Mouse (Mus musculus) intestine, embryonic 14.5 days (tissue): ENCODE results near the gene Ankrd13d. TPM values are rescaled to one million over a fixed set of nuclear protein-coding genes. Genes with fewer than 3 reads are reported as not detected.

Experiments
- ATAC-seq: fragments of 200-750 bp; cut with Nextera tagmentation; replicated peaks from 2 replicates; pipeline ENCODE4 v1.8.0; 2017; ENCODE audit warnings: low read depth, moderate number of reproducible peaks, moderate TSS enrichment, moderate library complexity; ENCODE audit not compliant: low FRiP score, low TSS enrichment
- DNase-seq: peaks from one replicate; pipeline ENCODE4 v3.0.0-alpha.2; 2018; ENCODE audit warnings: low spot score
- H3K27ac ChIP-seq: fragments of 300-500 bp; sonication (generic); 2 replicates; pipeline ENCODE4 v1.5.1; 2014; ENCODE audit warnings: low read depth, mild to moderate bottlenecking, control low read depth
- H3K27me3 ChIP-seq: fragments of 300-500 bp; sonication (generic); replicated peaks from 2 replicates; pipeline ENCODE4 v1.6.1; 2014; ENCODE audit warnings: low read length, control low read depth; ENCODE audit not compliant: control insufficient read depth, insufficient read depth
- H3K36me3 ChIP-seq: fragments of 300-500 bp; sonication (generic); 2 replicates; pipeline ENCODE4 v1.6.1; 2014; ENCODE audit warnings: low read length, control low read depth; ENCODE audit not compliant: control insufficient read depth, insufficient read depth
- H3K4me1 ChIP-seq: fragments of 300-500 bp; sonication (generic); replicated peaks from 2 replicates; pipeline ENCODE4 v1.6.1; 2014; ENCODE audit warnings: low read length, control low read depth, mixed read lengths; ENCODE audit not compliant: control insufficient read depth, insufficient read depth
- H3K4me2 ChIP-seq: fragments of 300-500 bp; sonication (generic); 2 replicates; pipeline ENCODE4 v1.6.1; 2014; ENCODE audit warnings: low read length
- H3K4me3 ChIP-seq: fragments of 300-500 bp; sonication (generic); 2 replicates; pipeline ENCODE4 v1.5.1; 2014; ENCODE audit warnings: low read depth, low read length, control low read depth, mixed read lengths
- H3K9ac ChIP-seq: fragments of 300-500 bp; sonication (generic); 2 replicates; pipeline ENCODE4 v1.6.1; 2014; ENCODE audit warnings: mild to moderate bottlenecking, low read length
- H3K9me3 ChIP-seq: fragments of 300-500 bp; sonication (generic); 2 replicates; pipeline ENCODE4 v1.6.1; 2016; ENCODE audit warnings: low read length, control low read depth; ENCODE audit not compliant: control insufficient read depth
- WGBS: fragments of 180-500 bp; shearing (Covaris S2); extraction: QIAGEN DNeasy Blood & Tissue Kit; methylation state at CpG from one replicate; pipeline ENCODE4 v1.1.7; 2014; 5-methylcytosine and 5-hydroxymethylcytosine counted together
- polyA plus RNA-seq: library from polyadenylated mRNA; unstranded; fragments of >200 nt; fragmentation: Nextera tagmentation; extraction: Ambion mirVana; gene quantifications from 2 replicates; pipeline ENCODE4 v1.2.1, GENCODE M21; 2014

Ankrd13d gene
- polyA plus RNA-seq, 1 experiment from 2014 or later: 6.4 TPM

DNA sequence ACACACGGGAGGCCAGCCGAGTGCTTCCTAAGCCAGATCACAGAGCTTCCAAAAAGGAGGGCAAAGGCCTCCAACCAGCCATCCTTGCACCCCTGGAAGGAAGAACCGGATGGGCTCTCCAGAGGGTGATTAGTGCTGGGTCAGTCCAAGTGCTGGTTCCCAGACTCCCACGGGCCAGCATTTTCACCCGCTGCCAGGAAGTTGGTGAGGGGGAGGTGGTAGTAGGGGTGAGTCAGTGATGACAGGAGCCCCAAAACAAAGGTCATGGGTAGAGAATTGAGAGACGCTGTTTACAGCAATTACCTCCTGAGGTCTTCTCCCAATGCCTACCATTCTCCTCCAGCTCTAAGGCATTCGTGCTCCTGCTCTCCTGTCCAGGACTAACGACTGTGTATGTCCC, 52.5 kb downstream of the Ankrd13d start:
- no peak overlapping the region for H3K9ac ChIP-seq
- H3K4me2 ChIP-seq: no peak overlapping the region
- ATAC-seq: no peak

DNA sequence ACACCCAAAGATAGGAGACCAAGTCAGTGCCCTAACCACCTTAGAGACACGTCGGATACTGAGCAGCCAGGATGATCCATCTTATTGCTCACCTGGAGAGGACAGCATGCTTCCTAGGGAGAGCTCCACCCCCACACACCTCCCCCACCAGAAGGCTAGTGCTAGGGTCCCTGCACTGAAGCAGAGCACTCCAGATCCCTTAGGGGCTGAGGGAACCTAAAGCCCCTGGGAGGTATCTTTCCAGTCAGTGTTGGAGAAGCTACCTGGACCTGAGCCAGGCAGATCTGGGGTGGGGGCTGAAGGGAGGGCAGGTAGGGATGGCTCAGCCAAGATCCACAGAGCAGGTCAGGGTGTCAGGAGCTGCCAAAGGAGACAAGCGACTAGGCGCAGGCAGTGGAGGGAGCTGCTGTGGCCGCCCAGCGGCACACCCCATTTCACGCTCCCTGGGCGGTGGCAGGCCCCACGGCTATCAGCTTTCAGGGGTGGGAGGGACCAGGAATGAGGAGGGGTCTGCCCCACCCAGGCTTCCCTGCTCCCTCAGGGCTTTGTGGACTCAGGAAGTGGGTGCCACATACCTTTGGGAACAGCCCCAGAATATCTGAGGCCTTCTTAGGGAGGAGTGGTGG, 53.4 kb downstream of the Ankrd13d start:
- 27% methylated on average over 9 of the region's 9 CpGs for WGBS
- H3K4me2 ChIP-seq: no peak overlapping the region

More for the DNA sequence above, 52.5 kb downstream of the Ankrd13d start:
- peaks cover 21% of the 10 kb centered on the region for H3K4me1 ChIP-seq
- H3K27ac ChIP-seq: no peak overlapping the region
- H3K27me3 ChIP-seq: no peaks in the 10 kb centered on the region
- no peak for DNase-seq
- H3K4me3 ChIP-seq: no peak overlapping the region
- no peaks in the 10 kb centered on the region for H3K36me3 ChIP-seq
- no peaks in the 10 kb centered on the region for H3K9me3 ChIP-seq
- 69% methylated on average over 8 of the region's 8 CpGs for WGBS

DNA sequence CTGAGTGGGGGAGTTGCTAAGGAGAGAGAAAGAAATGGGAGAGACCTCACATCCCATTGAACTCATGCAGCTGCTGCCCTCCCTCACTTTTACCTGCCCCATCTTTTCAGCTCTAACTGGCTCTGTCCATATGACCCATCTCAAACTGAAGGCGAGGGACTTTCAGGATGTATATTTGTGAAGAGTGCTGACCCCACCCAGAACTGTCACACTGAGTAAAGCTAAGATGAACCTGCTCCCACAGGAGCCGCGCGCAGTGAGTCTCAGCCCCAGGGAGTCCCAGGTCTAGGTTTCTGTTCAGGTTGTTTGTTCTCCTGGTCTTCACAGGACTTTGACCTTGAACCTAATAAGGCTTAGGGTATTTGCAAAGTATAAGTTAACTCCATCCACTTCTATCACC, 54.0 kb downstream of the Ankrd13d start:
- no peak overlapping the region for H3K9ac ChIP-seq
- ATAC-seq (no peak), DNase-seq (no peak)
- H3K4me2 ChIP-seq: no peak overlapping the region
- no peaks in the 10 kb centered on the region for H3K9me3 ChIP-seq
- no peak overlapping the region for H3K4me3 ChIP-seq
- 67% methylated on average over 4 of the region's 4 CpGs for WGBS
- no peaks in the 10 kb centered on the region for H3K36me3 ChIP-seq
- no peaks in the 10 kb centered on the region for H3K27me3 ChIP-seq
- peaks cover 21% of the 10 kb centered on the region for H3K4me1 ChIP-seq
- no peak overlapping the region for H3K27ac ChIP-seq

More for the DNA sequence above, 53.4 kb downstream of the Ankrd13d start:
- Histone ChIP-seq H3K27ac (no peak overlapping the region), H3K36me3 (no peaks in the 10 kb centered on the region), H3K27me3 (no peaks in the 10 kb centered on the region), H3K9me3 (no peaks in the 10 kb centered on the region), H3K4me3 (no peak overlapping the region), H3K9ac (no peak overlapping the region), H3K4me1 (peaks cover 21% of the 10 kb centered on the region)
- peak; percentile 36; the same call in 1 of the 2 replicates for ATAC-seq
- no peak for DNase-seq

DNA sequence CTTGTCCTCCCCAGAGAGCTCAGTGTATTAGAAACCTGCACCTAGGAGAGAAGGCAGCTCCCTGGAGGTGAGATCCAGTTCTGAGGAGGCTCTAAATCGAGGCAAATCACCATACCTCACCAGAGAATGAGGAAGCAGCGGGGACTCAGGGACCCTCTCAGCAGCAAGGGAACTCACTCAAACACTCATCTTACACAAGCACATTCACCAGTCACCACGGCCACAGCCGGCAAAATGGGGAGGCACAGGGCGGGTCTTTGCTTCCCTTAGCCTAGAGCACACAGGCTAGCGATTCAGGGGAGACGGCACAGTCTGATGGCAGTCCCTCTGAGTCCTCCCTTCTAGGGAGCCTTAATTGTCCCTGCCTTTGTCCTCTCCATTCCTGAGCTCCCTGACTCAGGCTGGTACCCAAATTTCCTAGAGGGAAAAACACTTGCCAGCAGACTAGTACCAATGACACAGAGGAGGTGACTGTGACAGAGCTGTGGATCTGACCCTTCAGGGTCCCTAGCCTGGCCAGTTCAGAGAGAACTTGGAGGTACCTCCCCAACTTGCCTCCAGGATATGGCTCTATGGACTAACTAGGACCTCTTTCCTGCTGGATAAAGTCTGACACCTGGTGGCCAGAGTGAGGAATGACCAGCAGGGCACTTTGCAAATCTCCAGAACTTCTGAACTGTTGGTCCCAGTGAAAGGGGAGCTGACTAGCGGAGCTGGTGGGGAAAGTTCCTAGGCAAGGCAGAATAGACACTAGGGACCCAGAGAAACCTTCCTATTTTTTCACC, 54.9 kb downstream of the Ankrd13d start:
- H3K4me3 ChIP-seq: no peak overlapping the region
- no peaks in the 10 kb centered on the region for H3K9me3 ChIP-seq
- no peak overlapping the region for H3K9ac ChIP-seq
- DNase-seq: peak; percentile 80
- no peak overlapping the region for H3K4me2 ChIP-seq
- H3K27me3 ChIP-seq: no peaks in the 10 kb centered on the region
- peaks cover 21% of the 10 kb centered on the region for H3K4me1 ChIP-seq
- H3K36me3 ChIP-seq: no peaks in the 10 kb centered on the region
- H3K27ac ChIP-seq: no peak overlapping the region
- ATAC-seq: 0 out of 2 replicates have a peak, but pooled peaks have one; percentile 37
- WGBS: 16% methylated on average over 8 of the region's 8 CpGs

DNA sequence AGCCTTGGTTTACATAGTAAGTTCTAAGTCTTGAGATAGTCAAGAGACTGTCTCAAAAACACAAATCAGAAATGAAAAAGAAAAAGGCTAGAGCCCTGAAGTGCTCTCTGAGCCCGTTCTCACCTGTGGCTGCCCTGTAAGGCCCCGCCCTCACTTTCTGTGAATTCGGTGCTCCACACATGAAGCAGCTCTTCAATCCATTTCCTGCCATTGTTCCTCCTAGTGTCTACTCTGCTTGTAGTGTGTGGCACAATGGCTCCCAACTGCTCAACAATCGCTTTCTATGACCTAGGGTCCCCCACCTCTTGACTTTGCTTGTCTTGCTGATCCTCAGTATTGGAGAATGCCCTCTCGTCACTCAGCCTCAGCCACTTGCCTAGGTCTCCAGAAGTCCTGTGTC, 55.5 kb downstream of the Ankrd13d start:
- H3K27me3 ChIP-seq: no peaks in the 10 kb centered on the region
- no peak overlapping the region for H3K27ac ChIP-seq
- H3K4me1 ChIP-seq: peaks cover 20% of the 10 kb centered on the region
- ATAC-seq (no peak), DNase-seq (no peak)
- 79% methylated on average over 5 of the region's 5 CpGs for WGBS
- peaks cover under 1% of the 10 kb centered on the region; the same call in 1 of the 2 replicates for H3K36me3 ChIP-seq
- no peak overlapping the region for H3K4me2 ChIP-seq
- no peak overlapping the region for H3K4me3 ChIP-seq
- H3K9ac ChIP-seq: no peak overlapping the region
- no peaks in the 10 kb centered on the region for H3K9me3 ChIP-seq

DNA sequence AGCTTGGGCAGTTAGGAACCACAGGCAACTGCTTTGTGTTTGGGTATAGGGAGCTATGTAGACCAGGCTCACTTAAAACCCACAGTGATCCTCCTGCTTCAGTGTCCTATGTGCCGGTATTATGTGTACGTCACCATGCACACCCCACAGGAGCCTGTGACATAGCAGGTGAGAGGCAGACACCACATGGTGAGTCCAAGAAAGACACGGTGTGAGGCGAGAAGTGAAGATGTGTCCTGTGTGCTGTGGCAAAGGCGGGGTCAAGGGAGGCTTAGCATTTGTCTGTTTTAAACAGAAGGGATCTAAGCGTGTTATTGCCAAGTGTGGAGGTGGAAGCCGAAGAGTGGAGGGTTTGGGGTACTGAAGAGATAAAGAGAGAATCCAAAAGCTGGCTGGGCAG, 56.2 kb downstream of the Ankrd13d start:
- H3K27ac ChIP-seq: no peak overlapping the region
- H3K4me1 ChIP-seq: peaks cover 22% of the 10 kb centered on the region
- H3K4me3 ChIP-seq: no peak overlapping the region
- ATAC-seq (no peak), DNase-seq (no peak)
- H3K27me3 ChIP-seq: no peaks in the 10 kb centered on the region
- no peaks in the 10 kb centered on the region for H3K9me3 ChIP-seq
- H3K9ac ChIP-seq: no peak overlapping the region
- no peak overlapping the region for H3K4me2 ChIP-seq
- 90% methylated on average over 7 of the region's 7 CpGs for WGBS
- peaks cover 7% of the 10 kb centered on the region for H3K36me3 ChIP-seq

DNA sequence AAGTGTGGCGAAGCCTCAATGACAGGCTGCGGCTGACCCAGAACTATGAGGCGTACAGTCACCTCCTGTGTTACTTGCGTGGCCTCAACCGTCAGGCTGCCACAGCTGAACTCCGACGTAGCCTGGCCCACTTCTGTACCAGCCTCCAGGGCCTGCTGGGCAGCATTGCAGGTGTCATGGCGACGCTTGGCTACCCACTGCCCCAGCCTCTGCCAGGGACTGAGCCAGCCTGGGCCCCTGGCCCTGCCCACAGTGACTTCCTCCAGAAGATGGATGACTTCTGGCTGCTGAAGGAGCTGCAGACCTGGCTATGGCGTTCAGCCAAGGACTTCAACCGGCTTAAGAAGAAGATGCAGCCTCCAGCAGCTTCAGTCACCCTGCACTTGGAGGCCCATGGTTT, 60.8 kb downstream of the Ankrd13d start:
- Histone ChIP-seq H3K27ac (no peak overlapping the region), H3K9ac (no peak overlapping the region), H3K36me3 (peaks cover 7% of the 10 kb centered on the region), H3K9me3 (no peaks in the 10 kb centered on the region), H3K27me3 (no peaks in the 10 kb centered on the region), H3K4me1 (peaks cover 53% of the 10 kb centered on the region), H3K4me2 (peak overlapping the region; percentile 13; the same call in 1 of the 2 replicates), H3K4me3 (no peak overlapping the region)
- DNase-seq (no peak), ATAC-seq (no peak)
- WGBS: 64% methylated on average over 11 of the region's 11 CpGs

DNA sequence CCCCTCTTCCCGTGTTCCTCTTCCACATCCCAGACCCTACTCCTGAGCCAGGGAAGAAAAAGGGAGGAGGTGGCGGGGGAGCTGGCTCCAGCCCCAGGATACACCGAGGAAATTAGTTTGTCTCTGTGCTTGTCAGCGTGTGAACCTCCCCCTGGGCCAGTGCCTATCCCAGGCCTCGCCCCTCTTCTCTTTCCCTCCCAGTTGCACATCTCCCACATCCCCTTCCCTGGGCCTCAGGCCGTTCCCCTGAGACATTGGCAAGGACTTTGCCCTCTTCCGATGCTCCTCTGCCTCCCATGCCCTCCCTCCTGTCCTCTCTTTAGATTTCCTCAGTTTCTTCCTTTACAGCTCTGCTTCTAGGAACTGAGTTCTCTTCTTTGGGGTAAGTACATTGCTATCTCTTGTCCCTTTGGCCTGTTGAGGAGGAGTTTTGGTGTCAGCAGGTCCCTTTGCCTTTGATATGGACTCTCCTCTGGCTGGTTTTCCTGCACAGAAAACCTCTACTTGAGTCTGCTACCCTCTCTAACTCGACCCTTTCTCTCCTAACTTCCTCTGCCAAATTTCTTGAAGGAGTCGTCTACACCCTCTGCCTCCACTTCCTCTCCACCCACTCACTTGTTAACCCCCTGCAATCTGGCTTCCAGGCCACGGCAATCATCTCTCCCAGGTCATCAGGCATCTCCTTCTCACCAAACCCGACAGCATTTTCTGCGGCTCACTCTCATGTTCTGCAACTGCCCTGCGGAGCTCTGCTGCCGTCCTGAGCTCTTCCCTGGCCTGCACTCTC, 61.8 kb downstream of the Ankrd13d start:
- H3K36me3 ChIP-seq: peaks cover 7% of the 10 kb centered on the region
- 14% methylated on average over 14 of the region's 14 CpGs for WGBS
- no peak overlapping the region for H3K4me3 ChIP-seq
- DNase-seq (no peak), ATAC-seq (peak; percentile 60)
- H3K27ac ChIP-seq: peak overlapping the region; percentile 58; the same call in 1 of the 2 replicates
- H3K9me3 ChIP-seq: no peaks in the 10 kb centered on the region
- no peaks in the 10 kb centered on the region for H3K27me3 ChIP-seq
- peak overlapping the region; percentile 25 for H3K4me2 ChIP-seq
- peak overlapping the region; percentile 25; the same call in 1 of the 2 replicates for H3K9ac ChIP-seq
- peaks cover 62% of the 10 kb centered on the region for H3K4me1 ChIP-seq
